Mouse (Mus musculus) myocyte (in vitro differentiated cells): ENCODE results near the gene Farp1. TPM values are rescaled to one million over a fixed set of nuclear protein-coding genes. Genes with fewer than 3 reads are reported as not detected.

Experiments used
- H3K27me3 ChIP-seq: one replicate; pipeline ENCODE4 v1.6.1; 2011; ENCODE audit not compliant: control insufficient read depth, insufficient read depth, insufficient read length
- H3K36me3 ChIP-seq: one replicate; pipeline ENCODE4 v1.6.1; 2011; ENCODE audit not compliant: control insufficient read depth, insufficient read depth
- H3K4me2 ChIP-seq: one replicate; pipeline ENCODE4 v1.6.1; 2011; ENCODE audit warnings: low read depth, control low read depth
- H3K4me3 ChIP-seq: one replicate; pipeline ENCODE4 v1.5.1; 2011; ENCODE audit warnings: mild to moderate bottlenecking, control low read depth, moderate library complexity
- H3K79me2 ChIP-seq: one replicate; pipeline ENCODE4 v1.6.1; 2011; ENCODE audit not compliant: control insufficient read depth, insufficient read depth
- H3ac ChIP-seq: one replicate; pipeline ENCODE4 v1.6.1; 2011; ENCODE audit not compliant: control insufficient read depth, insufficient read length
- CEBPB ChIP-seq: IDR thresholded peaks from 2 replicates; pipeline ENCODE4 v1.6.1; 2011; ENCODE audit warnings: mild to moderate bottlenecking, moderate library complexity; ENCODE audit not compliant: poor library complexity, insufficient read depth, severe bottlenecking
- E2F4 ChIP-seq: IDR thresholded peaks from one replicate; pipeline ENCODE4 v1.6.1; 2011; ENCODE audit warnings: mild to moderate bottlenecking, control low read depth, moderate library complexity; ENCODE audit not compliant: insufficient read depth
- MAX ChIP-seq: IDR thresholded peaks from one replicate; pipeline ENCODE4 v1.6.1; 2011; ENCODE audit warnings: low read depth, mild to moderate bottlenecking, control low read depth
- MYOD1 ChIP-seq, 3 experiments: IDR thresholded peaks; one replicate each; pipeline ENCODE4 v1.6.1; 2011; ENCODE audit warnings: control low read depth in 2 of 3, low read depth in 2 of 3, mild to moderate bottlenecking in 2 of 3, moderate library complexity in 1 of 3; ENCODE audit not compliant: insufficient read length in 2 of 3, control insufficient read depth in 1 of 3
- MYOG ChIP-seq, 3 experiments: IDR thresholded peaks; one replicate each; pipeline ENCODE4 v1.6.1; 2011; ENCODE audit warnings: control low read depth in 2 of 3, low read depth in 2 of 3, mild to moderate bottlenecking in 2 of 3; ENCODE audit not compliant: insufficient read length in 2 of 3, control insufficient read depth in 1 of 3, insufficient read depth in 1 of 3
- POLR2A ChIP-seq: IDR thresholded peaks from one replicate; pipeline ENCODE4 v1.6.1; 2011; ENCODE audit warnings: low read depth, mild to moderate bottlenecking, control low read depth, moderate library complexity; ENCODE audit not compliant: insufficient read length
- POLR2AphosphoS2 ChIP-seq: IDR thresholded peaks from one replicate; pipeline ENCODE4 v1.6.1; 2011; ENCODE audit warnings: low read depth, control low read depth; ENCODE audit not compliant: insufficient read length
- REST ChIP-seq: IDR thresholded peaks from one replicate; pipeline ENCODE4 v1.6.1; 2011; ENCODE audit warnings: mild to moderate bottlenecking, control low read depth, moderate library complexity; ENCODE audit not compliant: insufficient read depth, insufficient read length
- SRF ChIP-seq: IDR thresholded peaks from one replicate; pipeline ENCODE4 v1.6.1; 2011; ENCODE audit warnings: low read depth; ENCODE audit not compliant: control insufficient read depth, insufficient read length
- TCF12 ChIP-seq: IDR thresholded peaks from one replicate; pipeline ENCODE4 v1.6.1; 2011; ENCODE audit warnings: mild to moderate bottlenecking, control low read depth; ENCODE audit not compliant: poor library complexity, insufficient read depth, severe bottlenecking
- TCF3 ChIP-seq: IDR thresholded peaks from one replicate; pipeline ENCODE4 v1.6.1; 2011; ENCODE audit warnings: low read depth, control low read depth; ENCODE audit not compliant: insufficient read length
- USF1 ChIP-seq: IDR thresholded peaks from one replicate; pipeline ENCODE4 v1.6.1; 2011; ENCODE audit warnings: low read depth, mild to moderate bottlenecking, control low read depth, moderate library complexity
- polyA plus RNA-seq: library from polyadenylated mRNA; unstranded; fragments of >200 nt; fragmentation: generic; extraction: Trizol; gene quantifications from one replicate; pipeline ENCODE4 v1.2.1, GENCODE M21; 2012; ENCODE audit warnings: missing spikeins

The Farp1 gene
- polyA plus RNA-seq, 1 experiment, result 29.7 TPM

DNA sequence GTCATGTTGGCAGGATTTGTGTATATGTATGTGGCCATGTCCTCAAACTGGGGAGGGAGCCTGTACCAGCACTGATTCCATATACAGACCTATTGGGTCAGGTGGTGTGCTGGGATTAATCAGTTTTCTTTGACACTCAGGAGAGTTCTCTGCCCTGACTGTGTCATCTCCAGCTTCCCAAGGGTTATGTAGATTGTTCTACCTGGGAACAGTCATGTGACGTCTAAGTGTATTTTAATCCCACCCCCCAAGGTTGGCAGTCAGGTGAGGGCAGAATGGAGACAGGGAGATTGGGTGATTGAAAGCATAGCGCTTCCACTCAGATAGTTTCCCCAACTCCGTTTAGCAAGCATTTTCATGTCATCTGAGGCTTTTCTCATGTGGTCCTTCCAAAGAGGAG, 110.3 kb downstream of the Farp1 start:
- peaks cover 11% of the 10 kb centered on the region for H3K79me2 ChIP-seq
- H3K4me2 ChIP-seq, result no peak overlapping the region
- no peak overlapping the region for H3ac ChIP-seq
- no peak overlapping the region for H3K4me3 ChIP-seq
- TF ChIP-seq CEBPB, result no peak
- no peak for TF ChIP-seq REST
- no peak for TF ChIP-seq MYOD1 (IDR thresholded peaks at IDR 0.05; ENCODE audit: control insufficient read depth in 1 of 3, insufficient read length in 2 of 3, low read depth in 2 of 3)
- no peak for TF ChIP-seq MYOG (IDR thresholded peaks at IDR 0.05; ENCODE audit: control insufficient read depth in 1 of 3, insufficient read depth in 1 of 3, insufficient read length in 2 of 3, low read depth in 2 of 3)
- TF ChIP-seq USF1, result no peak
- TF ChIP-seq TCF3, result no peak
- no peak for TF ChIP-seq E2F4
- TF ChIP-seq SRF, result no peak
- TF ChIP-seq POLR2A, result no peak
- no peak for TF ChIP-seq MAX
- TF ChIP-seq POLR2AphosphoS2, result no peak
- no peak for TF ChIP-seq TCF12
- H3K36me3 ChIP-seq, result peaks cover 3% of the 10 kb centered on the region
- no peaks in the 10 kb centered on the region for H3K27me3 ChIP-seq

DNA sequence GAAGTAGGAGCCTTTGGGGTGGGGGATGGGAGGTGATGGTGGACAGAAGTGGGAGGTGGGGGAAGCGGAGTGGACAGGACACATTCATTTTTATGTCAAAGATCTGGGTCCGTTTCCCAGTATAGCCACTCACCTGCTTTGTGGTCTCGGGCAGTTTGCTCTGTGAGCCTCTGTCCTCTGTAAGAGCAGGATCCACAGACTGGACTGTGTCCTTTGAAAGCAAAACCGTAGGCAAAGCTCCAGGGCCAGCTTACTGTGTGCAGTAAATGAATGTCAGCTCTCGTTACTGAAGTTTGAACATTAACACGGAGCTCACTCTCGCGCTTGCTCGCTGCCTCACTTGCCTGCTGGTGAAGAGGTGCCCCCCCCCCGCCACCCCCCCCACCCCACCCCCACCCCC, 110.7 kb downstream of the Farp1 start:
- Histone ChIP-seq H3K79me2 (peaks cover 14% of the 10 kb centered on the region), H3K36me3 (peaks cover 3% of the 10 kb centered on the region), H3ac (no peak overlapping the region), H3K4me3 (no peak overlapping the region), H3K4me2 (no peak overlapping the region), H3K27me3 (no peaks in the 10 kb centered on the region)
- no peak for TF ChIP-seq MYOG (IDR thresholded peaks at IDR 0.05; ENCODE audit: control insufficient read depth in 1 of 3, insufficient read depth in 1 of 3, insufficient read length in 2 of 3, low read depth in 2 of 3)
- TF ChIP-seq TCF3, result no peak
- TF ChIP-seq TCF12, result no peak
- no peak for TF ChIP-seq POLR2A
- no peak for TF ChIP-seq SRF
- TF ChIP-seq CEBPB, result no peak
- no peak for TF ChIP-seq MAX
- no peak for TF ChIP-seq POLR2AphosphoS2
- no peak for TF ChIP-seq E2F4
- no peak for TF ChIP-seq USF1
- no peak for TF ChIP-seq REST
- TF ChIP-seq MYOD1 (IDR thresholded peaks at IDR 0.05; ENCODE audit: control insufficient read depth in 1 of 3, insufficient read length in 2 of 3, low read depth in 2 of 3), result no peak

DNA sequence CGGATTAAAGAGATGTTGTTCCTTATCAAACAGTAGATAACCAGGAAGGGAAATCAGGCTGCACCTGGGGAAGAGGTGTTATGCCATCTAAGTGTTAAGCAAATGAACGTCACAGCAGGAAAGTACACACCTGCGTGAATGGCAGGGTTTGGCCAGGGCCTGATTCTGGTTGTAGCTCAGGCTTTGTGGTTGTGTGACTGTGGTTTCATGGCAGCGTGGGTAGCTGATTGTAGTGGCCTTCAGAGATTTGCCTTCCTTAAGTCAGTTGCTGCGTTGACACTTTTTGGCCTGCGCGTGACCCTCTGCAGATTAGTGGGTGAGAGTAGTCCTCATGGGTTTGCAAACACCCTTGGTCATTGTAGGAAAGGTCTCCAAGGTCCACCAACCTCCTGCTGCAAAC, 111.2 kb downstream of the Farp1 start:
- no peak overlapping the region for H3K4me2 ChIP-seq

DNA sequence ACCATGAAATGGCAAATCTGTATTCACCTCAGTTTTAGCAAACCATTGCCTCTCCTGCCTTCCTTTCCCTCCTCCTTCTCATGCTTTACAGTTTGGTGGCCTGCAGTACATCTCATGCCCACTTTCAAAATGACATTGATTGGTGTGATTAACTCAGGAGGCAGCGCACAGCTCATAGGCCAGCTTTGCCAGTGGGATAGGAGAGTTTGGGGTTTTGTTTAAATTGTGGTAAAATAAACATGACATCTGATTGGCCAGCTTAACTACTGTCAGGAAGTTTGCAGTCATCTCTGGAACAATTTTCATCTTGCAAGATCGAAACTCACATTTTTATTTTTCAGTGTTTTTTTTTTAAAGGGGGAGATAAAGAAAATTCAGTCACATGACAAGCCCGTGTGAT, 112.0 kb downstream of the Farp1 start:
- no peaks in the 10 kb centered on the region for H3K36me3 ChIP-seq
- H3K4me2 ChIP-seq, result no peak overlapping the region
- no peak overlapping the region for H3K4me3 ChIP-seq
- TF ChIP-seq TCF3, result no peak
- no peak for TF ChIP-seq CEBPB
- no peak for TF ChIP-seq TCF12
- H3K27me3 ChIP-seq, result no peaks in the 10 kb centered on the region
- H3K79me2 ChIP-seq, result peaks cover 18% of the 10 kb centered on the region
- H3ac ChIP-seq, result no peak overlapping the region

More for the DNA sequence above, 111.2 kb downstream of the Farp1 start:
- no peaks in the 10 kb centered on the region for H3K27me3 ChIP-seq
- H3ac ChIP-seq, result no peak overlapping the region
- TF ChIP-seq TCF12 (no peak), SRF (no peak), MAX (no peak), USF1 (no peak), REST (no peak), MYOD1 (IDR thresholded peaks at IDR 0.05; ENCODE audit: control insufficient read depth in 1 of 3, insufficient read length in 2 of 3, low read depth in 2 of 3) (no peak), MYOG (IDR thresholded peaks at IDR 0.05; ENCODE audit: control insufficient read depth in 1 of 3, insufficient read depth in 1 of 3, insufficient read length in 2 of 3, low read depth in 2 of 3) (no peak), E2F4 (no peak)
- peaks cover 15% of the 10 kb centered on the region for H3K79me2 ChIP-seq
- peaks cover 3% of the 10 kb centered on the region for H3K36me3 ChIP-seq
- H3K4me3 ChIP-seq, result no peak overlapping the region

- H3K36me3 ChIP-seq, result no peaks in the 10 kb centered on the region
- no peak overlapping the region for H3ac ChIP-seq
- no peak for TF ChIP-seq USF1
- no peak for TF ChIP-seq CEBPB
- TF ChIP-seq MAX, result no peak
- no peak for TF ChIP-seq MYOD1 (IDR thresholded peaks at IDR 0.05; ENCODE audit: control insufficient read depth in 1 of 3, insufficient read length in 2 of 3, low read depth in 2 of 3)
- TF ChIP-seq REST, result no peak
- no peak for TF ChIP-seq SRF
- TF ChIP-seq TCF3, result no peak
- TF ChIP-seq E2F4, result no peak
- TF ChIP-seq TCF12, result no peak
- no peak for TF ChIP-seq POLR2A
- no peak for TF ChIP-seq MYOG (IDR thresholded peaks at IDR 0.05; ENCODE audit: control insufficient read depth in 1 of 3, insufficient read depth in 1 of 3, insufficient read length in 2 of 3, low read depth in 2 of 3)
- no peak for TF ChIP-seq POLR2AphosphoS2
- no peaks in the 10 kb centered on the region for H3K27me3 ChIP-seq
- H3K4me2 ChIP-seq, result no peak overlapping the region
- no peak overlapping the region for H3K4me3 ChIP-seq
- H3K79me2 ChIP-seq, result peaks cover 22% of the 10 kb centered on the region
These were observed 113.2 kb downstream of the Farp1 start for GRCm38 (mm10) chr14:121148088-121148785.
